Mouse (Mus musculus): ENCODE measurements around the gene Slc8a1. TPM values are rescaled to one million over a fixed set of nuclear protein-coding genes. Genes with fewer than 3 reads are reported as not detected.

Slc8a1 gene
- total and polyA plus RNA-seq, 3 experiments = not detected

- Histone ChIP-seq H3K79me2 (replicated peaks; ENCODE audit: control insufficient read depth, extremely low read depth, insufficient read depth, poor library complexity, severe bottlenecking) (no peaks in the 10 kb centered on the region), H3K4me1 (ENCODE audit: control insufficient read depth in 1 of 2, insufficient read depth in 2 of 2) (no peaks in the 10 kb centered on the region), H3K9ac (ENCODE audit: insufficient read depth, low read depth) (no peak overlapping the region), H3K4me2 (ENCODE audit: insufficient read depth, low read depth, poor library complexity, severe bottlenecking) (no peak overlapping the region), H3K9me3 (replicated peaks; ENCODE audit: low read length) (peaks cover 52% of the 10 kb centered on the region), H3K36me3 (replicated peaks in 1 of 2; ENCODE audit: control insufficient read depth in 1 of 2, insufficient read depth in 1 of 2, low read length in 1 of 2) (no peaks in the 10 kb centered on the region), H3K4me3 (replicated peaks in 1 of 3; ENCODE audit: low read depth in 2 of 3, low read length in 2 of 3, poor library complexity in 1 of 3) (no peak overlapping the region), H3K27me3 (replicated peaks) (no peaks in the 10 kb centered on the region), H3K27ac (ENCODE audit: insufficient read depth, low read depth) (no peak overlapping the region)
- DNase-seq (ENCODE audit: extremely low read depth) = no peak
- in situ Hi-C loops (cut with MboI; ENCODE audit: low pct_ligation_motif_present, low pct_unique_long_range_greater_than_20kb, low sequenced_read_pairs) (no loop called here), dilution Hi-C loops (cut with MboI; ENCODE audit: extremely low pct_ligation_motif_present, extremely low pct_unique_long_range_greater_than_20kb, low sequenced_read_pairs) (no loop called here)
- TF ChIP-seq BHLHE40 (IDR thresholded peaks at IDR 0.05; ENCODE audit: low read depth, low read length) (no peak), ZMIZ1 (IDR thresholded peaks at IDR 0.05; ENCODE audit: low read depth, low read length) (no peak), ZKSCAN1 (IDR thresholded peaks at IDR 0.05; ENCODE audit: borderline replicate concordance, low read depth, low read length) (no peak), POLR2A (IDR thresholded peaks at IDR 0.05; ENCODE audit: low read depth, low read length) (no peak), CTCF (conservative IDR thresholded peaks at IDR 0.05 in 1 of 2, IDR thresholded peaks at IDR 0.05 in 1 of 2; ENCODE audit: low read depth in 2 of 2, low read length in 2 of 2) (no peak), SMC3 (IDR thresholded peaks at IDR 0.05; ENCODE audit: low read depth, low read length) (no peak), CHD1 (IDR thresholded peaks at IDR 0.05; ENCODE audit: low read depth, low read length) (no peak), CHD2 (IDR thresholded peaks at IDR 0.05; ENCODE audit: low read length) (no peak), RAD21 (IDR thresholded peaks at IDR 0.05; ENCODE audit: low read depth, low read length) (no peak)
These were observed 208.3 kb downstream of the Slc8a1 start for GRCm38 (mm10) chr17:81529849-81530248.

GRCm38 (mm10) chr17:81528940-81529339, 209.2 kb downstream of the Slc8a1 start:
- no peaks in the 10 kb centered on the region for H3K79me2 ChIP-seq (replicated peaks; ENCODE audit: control insufficient read depth, extremely low read depth, insufficient read depth, poor library complexity, severe bottlenecking)
- dilution Hi-C loops (cut with MboI; ENCODE audit: extremely low pct_ligation_motif_present, extremely low pct_unique_long_range_greater_than_20kb, low sequenced_read_pairs) = no loop called here
- H3K4me1 ChIP-seq (ENCODE audit: control insufficient read depth in 1 of 2, insufficient read depth in 2 of 2) = no peaks in the 10 kb centered on the region
- in situ Hi-C loops (cut with MboI; ENCODE audit: low pct_ligation_motif_present, low pct_unique_long_range_greater_than_20kb, low sequenced_read_pairs) = no loop called here
- H3K27ac ChIP-seq (ENCODE audit: insufficient read depth, low read depth) = no peak overlapping the region
- H3K9ac ChIP-seq (ENCODE audit: insufficient read depth, low read depth) = no peak overlapping the region
- DNase-seq (ENCODE audit: extremely low read depth) = no peak
- H3K4me3 ChIP-seq (replicated peaks in 1 of 3; ENCODE audit: low read depth in 2 of 3, low read length in 2 of 3, poor library complexity in 1 of 3) = no peak overlapping the region
- H3K36me3 ChIP-seq (replicated peaks in 1 of 2; ENCODE audit: control insufficient read depth in 1 of 2, insufficient read depth in 1 of 2, low read length in 1 of 2) = no peaks in the 10 kb centered on the region
- peaks cover 57% of the 10 kb centered on the region for H3K9me3 ChIP-seq (replicated peaks; ENCODE audit: low read length)
- no peak overlapping the region for H3K4me2 ChIP-seq (ENCODE audit: insufficient read depth, low read depth, poor library complexity, severe bottlenecking)
- TF ChIP-seq SIN3A (IDR thresholded peaks at IDR 0.05; ENCODE audit: low read length) (no peak), MAX (IDR thresholded peaks at IDR 0.05; ENCODE audit: low read length) (no peak), UBTF (IDR thresholded peaks at IDR 0.05; ENCODE audit: low read depth, low read length) (no peak), ZKSCAN1 (IDR thresholded peaks at IDR 0.05; ENCODE audit: borderline replicate concordance, low read depth, low read length) (no peak), SMC3 (IDR thresholded peaks at IDR 0.05; ENCODE audit: low read depth, low read length) (no peak), RCOR1 (conservative IDR thresholded peaks at IDR 0.05; ENCODE audit: low read depth, low read length) (no peak), PAX5 (IDR thresholded peaks at IDR 0.05; ENCODE audit: low read length) (no peak), MEF2A (IDR thresholded peaks at IDR 0.05; ENCODE audit: borderline replicate concordance, low read depth, low read length) (no peak), HCFC1 (IDR thresholded peaks at IDR 0.05; ENCODE audit: low read depth, low read length) (no peak), BHLHE40 (IDR thresholded peaks at IDR 0.05; ENCODE audit: low read depth, low read length) (no peak), MAFK (IDR thresholded peaks at IDR 0.05; ENCODE audit: insufficient replicate concordance, low read length) (no peak), USF1 (IDR thresholded peaks at IDR 0.05; ENCODE audit: low read depth, low read length) (no peak), KAT2A (IDR thresholded peaks at IDR 0.05; ENCODE audit: insufficient replicate concordance, low read length) (no peak), TBP (conservative IDR thresholded peaks at IDR 0.05; ENCODE audit: low read depth, low read length) (no peak), TCF12 (IDR thresholded peaks at IDR 0.05; ENCODE audit: low read depth, low read length) (no peak), E2F4 (IDR thresholded peaks at IDR 0.05; ENCODE audit: insufficient replicate concordance, low read depth, low read length) (no peak), CTCF (conservative IDR thresholded peaks at IDR 0.05 in 1 of 2, IDR thresholded peaks at IDR 0.05 in 1 of 2; ENCODE audit: low read depth in 2 of 2, low read length in 2 of 2) (no peak), POLR2AphosphoS2 (IDR thresholded peaks at IDR 0.05; ENCODE audit: low read depth, low read length) (no peak), ZMIZ1 (IDR thresholded peaks at IDR 0.05; ENCODE audit: low read depth, low read length) (no peak)
- H3K27me3 ChIP-seq (replicated peaks) = no peaks in the 10 kb centered on the region
